Mouse (Mus musculus): ENCODE results near the gene Katnbl1. TPM values are rescaled to one million over a fixed set of nuclear protein-coding genes. Genes with fewer than 3 reads are reported as not detected.
A peak's percentile ranks its signal among the peaks of the same experiment; 100 is the strongest.
"Not testable (repeated sequence)": the region's sequence is repeated elsewhere in the genome, so short reads cannot be mapped to it uniquely, and the experiment has no call there.

Gene Katnbl1
- polyA plus RNA-seq, 1 experiment: 0.57 TPM

DNA sequence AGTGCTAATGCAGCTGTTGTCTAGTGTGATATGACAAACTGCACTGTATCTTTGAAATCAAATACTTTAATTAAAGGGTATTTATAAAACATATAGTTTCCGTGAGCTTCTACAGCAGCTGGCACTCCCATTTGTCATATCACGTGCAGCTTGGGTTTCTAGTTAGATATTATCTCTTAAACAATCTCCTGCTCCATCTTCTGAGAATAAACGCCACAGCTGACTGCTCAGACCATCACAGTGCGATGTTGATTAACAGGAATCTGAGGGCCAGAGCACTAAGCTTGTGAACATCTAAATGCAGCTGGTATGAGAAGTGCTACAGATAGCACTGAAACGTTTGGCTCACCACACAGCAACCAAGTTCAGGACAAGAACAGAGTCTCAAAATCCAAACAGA, 51.4 kb downstream of the Katnbl1 start:
- no peaks in the 10 kb centered on the region for H3K4me1 ChIP-seq (ENCODE audit: control insufficient read depth, insufficient read depth, insufficient read length)
- WGBS: 51% methylated on average over 5 of the region's 5 CpGs
- H3K36me3 ChIP-seq (ENCODE audit: control insufficient read depth, insufficient read depth, low read length): no peaks in the 10 kb centered on the region
- H3K4me3 ChIP-seq (ENCODE audit: extremely low read depth, insufficient read depth, insufficient read length): no peak overlapping the region
- DNase-seq (ENCODE audit: low read depth in 1 of 2, low spot score in 2 of 2): no peak
- H3K27ac ChIP-seq (ENCODE audit: insufficient read depth, low read length): no peak overlapping the region
- TF ChIP-seq POLR2A (IDR thresholded peaks at IDR 0.05; ENCODE audit: low read depth, low read length) (no peak), CTCF (IDR thresholded peaks at IDR 0.05; ENCODE audit: extremely low read depth, insufficient read depth, insufficient read length, insufficient replicate concordance) (no peak)
- no peaks in the 10 kb centered on the region for H3K27me3 ChIP-seq (ENCODE audit: control insufficient read depth, insufficient read depth, low read length)

GRCm38 (mm10) chr2:112432523-112432922, 53.5 kb downstream of the Katnbl1 start:
- Histone ChIP-seq H3K4me1 (ENCODE audit: control insufficient read depth, insufficient read depth, insufficient read length) (peaks cover 2% of the 10 kb centered on the region; the same call in 1 of the 2 replicates), H3K4me3 (ENCODE audit: extremely low read depth, insufficient read depth, insufficient read length) (no peak overlapping the region), H3K36me3 (ENCODE audit: control insufficient read depth, insufficient read depth, low read length) (no peaks in the 10 kb centered on the region), H3K27ac (ENCODE audit: insufficient read depth, low read length) (no peak overlapping the region), H3K27me3 (ENCODE audit: control insufficient read depth, insufficient read depth, low read length) (no peaks in the 10 kb centered on the region)
- DNase-seq (ENCODE audit: low read depth in 1 of 2, low spot score in 2 of 2): no peak
- 86% methylated on average over 2 of the region's 2 CpGs for WGBS
- no peak for TF ChIP-seq CTCF (IDR thresholded peaks at IDR 0.05; ENCODE audit: extremely low read depth, insufficient read depth, insufficient read length, insufficient replicate concordance)
- no peak for TF ChIP-seq POLR2A (IDR thresholded peaks at IDR 0.05; ENCODE audit: low read depth, low read length)

DNA sequence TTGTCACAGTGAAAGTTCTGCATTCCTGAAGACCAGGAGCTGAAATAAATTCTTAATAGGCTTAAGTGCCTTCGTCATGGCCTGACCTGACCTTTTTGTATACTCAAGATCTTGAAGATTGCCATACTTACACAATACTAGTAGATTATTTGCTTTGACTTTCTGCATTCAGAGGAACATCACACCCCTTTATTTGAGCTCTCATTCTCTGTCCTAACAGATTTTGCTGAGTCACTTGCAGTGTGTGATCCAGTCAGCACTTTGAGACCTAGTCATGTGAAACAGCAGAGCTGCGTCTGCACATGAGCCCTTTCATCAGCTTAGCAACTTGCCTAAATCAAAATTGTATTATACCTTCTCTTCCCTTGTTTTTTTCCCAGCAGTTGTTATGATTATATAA, 54.3 kb downstream of the Katnbl1 start:
- TF ChIP-seq CTCF (IDR thresholded peaks at IDR 0.05; ENCODE audit: extremely low read depth, insufficient read depth, insufficient read length, insufficient replicate concordance) (no peak), POLR2A (IDR thresholded peaks at IDR 0.05; ENCODE audit: low read depth, low read length) (no peak)
- H3K27me3 ChIP-seq (ENCODE audit: control insufficient read depth, insufficient read depth, low read length): no peaks in the 10 kb centered on the region
- no peaks in the 10 kb centered on the region for H3K36me3 ChIP-seq (ENCODE audit: control insufficient read depth, insufficient read depth, low read length)
- 69% methylated on average over 2 of the region's 2 CpGs for WGBS
- no peak for DNase-seq (ENCODE audit: low read depth in 1 of 2, low spot score in 2 of 2)
- no peak overlapping the region for H3K27ac ChIP-seq (ENCODE audit: insufficient read depth, low read length)
- H3K4me1 ChIP-seq (ENCODE audit: control insufficient read depth, insufficient read depth, insufficient read length): peaks cover 2% of the 10 kb centered on the region; the same call in 1 of the 2 replicates
- H3K4me3 ChIP-seq (ENCODE audit: extremely low read depth, insufficient read depth, insufficient read length): no peak overlapping the region

DNA sequence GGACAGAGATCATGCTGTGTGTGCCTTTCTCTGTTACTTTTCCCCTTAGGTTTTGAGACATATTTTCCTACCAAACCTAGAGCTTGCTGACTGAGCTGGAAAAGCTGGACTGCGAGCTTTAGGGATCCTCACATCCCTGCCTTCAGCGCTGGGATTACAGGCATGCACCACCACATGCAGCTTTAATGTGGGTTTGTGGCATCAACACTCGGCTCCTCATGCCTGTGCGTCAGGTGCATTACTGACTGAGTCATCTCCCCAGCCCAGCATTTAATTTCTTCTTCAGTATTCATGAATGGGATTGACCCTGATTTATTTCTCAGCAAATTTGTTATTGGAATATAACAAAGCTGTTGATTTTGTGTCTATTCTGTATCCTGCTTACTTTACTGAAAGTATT, 57.3 kb downstream of the Katnbl1 start:
- Histone ChIP-seq H3K4me1 (ENCODE audit: control insufficient read depth, insufficient read depth, insufficient read length) (peaks cover 2% of the 10 kb centered on the region; the same call in 1 of the 2 replicates), H3K27me3 (ENCODE audit: control insufficient read depth, insufficient read depth, low read length) (no peaks in the 10 kb centered on the region), H3K27ac (ENCODE audit: insufficient read depth, low read length) (no peak overlapping the region), H3K36me3 (ENCODE audit: control insufficient read depth, insufficient read depth, low read length) (no peaks in the 10 kb centered on the region), H3K4me3 (ENCODE audit: extremely low read depth, insufficient read depth, insufficient read length) (no peak overlapping the region)
- 77% methylated on average over 4 of the region's 4 CpGs for WGBS
- TF ChIP-seq POLR2A (IDR thresholded peaks at IDR 0.05; ENCODE audit: low read depth, low read length) (no peak), CTCF (IDR thresholded peaks at IDR 0.05; ENCODE audit: extremely low read depth, insufficient read depth, insufficient read length, insufficient replicate concordance) (no peak)
- DNase-seq (ENCODE audit: low read depth in 1 of 2, low spot score in 2 of 2): no peak

DNA sequence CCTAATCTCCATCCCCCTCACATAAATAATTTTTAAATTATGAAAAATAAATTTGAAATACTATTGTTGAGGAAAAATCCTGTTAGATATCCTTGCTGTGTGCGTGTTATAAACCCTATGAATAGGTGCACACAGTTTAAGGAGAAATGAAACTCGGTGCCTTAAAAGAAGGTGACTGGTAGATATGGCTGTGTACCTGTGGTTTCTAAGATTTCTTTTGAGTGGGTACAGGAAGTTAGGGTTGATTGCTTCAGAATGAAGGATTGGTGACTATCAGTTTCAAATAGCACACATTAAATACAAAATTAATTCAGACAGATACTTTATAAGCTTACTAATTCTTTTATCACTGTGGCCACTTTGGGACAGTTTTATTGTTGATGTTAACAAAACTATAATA, 58.6 kb downstream of the Katnbl1 start:
- no peaks in the 10 kb centered on the region for H3K36me3 ChIP-seq (ENCODE audit: control insufficient read depth, insufficient read depth, low read length)
- DNase-seq (ENCODE audit: low read depth in 1 of 2, low spot score in 2 of 2): no peak
- peaks cover 2% of the 10 kb centered on the region; the same call in 1 of the 2 replicates for H3K4me1 ChIP-seq (ENCODE audit: control insufficient read depth, insufficient read depth, insufficient read length)
- TF ChIP-seq POLR2A (IDR thresholded peaks at IDR 0.05; ENCODE audit: low read depth, low read length) (no peak), CTCF (IDR thresholded peaks at IDR 0.05; ENCODE audit: extremely low read depth, insufficient read depth, insufficient read length, insufficient replicate concordance) (no peak)
- peak overlapping the region; percentile 42; the same call in 1 of the 2 replicates for H3K27ac ChIP-seq (ENCODE audit: insufficient read depth, low read length)
- 34% methylated on average over 2 of the region's 2 CpGs for WGBS
- H3K27me3 ChIP-seq (ENCODE audit: control insufficient read depth, insufficient read depth, low read length): no peaks in the 10 kb centered on the region
- H3K4me3 ChIP-seq (ENCODE audit: extremely low read depth, insufficient read depth, insufficient read length): no peak overlapping the region

GRCm38 (mm10) chr2:112443491-112443890, 64.5 kb downstream of the Katnbl1 start:
- Histone ChIP-seq H3K36me3 (ENCODE audit: control insufficient read depth, insufficient read depth, low read length) (no peaks in the 10 kb centered on the region), H3K27me3 (ENCODE audit: control insufficient read depth, insufficient read depth, low read length) (no peaks in the 10 kb centered on the region; the same call in 1 of the 2 replicates), H3K27ac (ENCODE audit: insufficient read depth, low read length) (no peak overlapping the region), H3K4me3 (ENCODE audit: extremely low read depth, insufficient read depth, insufficient read length) (no peak overlapping the region), H3K4me1 (ENCODE audit: control insufficient read depth, insufficient read depth, insufficient read length) (peaks cover 3% of the 10 kb centered on the region; the same call in 1 of the 2 replicates)
- WGBS: 79% methylated on average over 2 of the region's 2 CpGs
- no peak for TF ChIP-seq POLR2A (IDR thresholded peaks at IDR 0.05; ENCODE audit: low read depth, low read length)
- TF ChIP-seq CTCF (IDR thresholded peaks at IDR 0.05; ENCODE audit: extremely low read depth, insufficient read depth, insufficient read length, insufficient replicate concordance): no peak
- DNase-seq (ENCODE audit: low read depth in 1 of 2, low spot score in 2 of 2): no peak

DNA sequence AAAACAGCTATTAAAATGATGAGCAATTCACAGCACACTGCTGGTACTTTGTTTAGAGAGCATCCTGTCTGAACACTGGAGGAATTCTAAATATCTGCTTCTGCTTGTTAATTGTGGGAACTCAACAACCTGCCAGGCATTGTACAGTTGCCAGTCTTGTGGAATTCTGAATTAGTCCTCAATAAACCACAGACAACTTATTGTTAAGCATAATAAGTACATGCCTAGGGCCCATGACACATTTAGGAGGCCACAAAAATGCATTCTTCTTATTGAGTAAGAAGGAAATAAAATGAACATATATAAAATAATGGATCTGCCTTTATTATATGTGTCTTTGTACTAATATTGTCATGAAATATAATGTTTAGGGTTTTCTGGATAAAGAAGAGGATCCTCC, 66.5 kb downstream of the Katnbl1 start:
- H3K27ac ChIP-seq (ENCODE audit: insufficient read depth, low read length): no peak overlapping the region
- no peak overlapping the region for H3K4me3 ChIP-seq (ENCODE audit: extremely low read depth, insufficient read depth, insufficient read length)
- DNase-seq (ENCODE audit: low read depth in 1 of 2, low spot score in 2 of 2): no peak

GRCm38 (mm10) chr2:112448046-112448445, 69.0 kb downstream of the Katnbl1 start:
- peak overlapping the region; percentile 54; the same call in 1 of the 2 replicates for H3K27ac ChIP-seq (ENCODE audit: insufficient read depth, low read length)
- H3K4me1 ChIP-seq (ENCODE audit: control insufficient read depth, insufficient read depth, insufficient read length); H3K36me3 ChIP-seq (ENCODE audit: control insufficient read depth, insufficient read depth, low read length); H3K27me3 ChIP-seq (ENCODE audit: control insufficient read depth, insufficient read depth, low read length); H3K4me3 ChIP-seq (ENCODE audit: extremely low read depth, insufficient read depth, insufficient read length): not testable (repeated sequence)
- DNase-seq (ENCODE audit: low read depth in 1 of 2, low spot score in 2 of 2): peak in 1 of 2 experiments; percentile 19
- 32% methylated on average over 4 of the region's 4 CpGs for WGBS

More for the DNA sequence above, 66.5 kb downstream of the Katnbl1 start:
- TF ChIP-seq POLR2A (IDR thresholded peaks at IDR 0.05; ENCODE audit: low read depth, low read length): no peak
- TF ChIP-seq CTCF (IDR thresholded peaks at IDR 0.05; ENCODE audit: extremely low read depth, insufficient read depth, insufficient read length, insufficient replicate concordance): no peak
- no peaks in the 10 kb centered on the region for H3K36me3 ChIP-seq (ENCODE audit: control insufficient read depth, insufficient read depth, low read length)
- H3K4me1 ChIP-seq (ENCODE audit: control insufficient read depth, insufficient read depth, insufficient read length): peaks cover 3% of the 10 kb centered on the region; the same call in 1 of the 2 replicates
- H3K27me3 ChIP-seq (ENCODE audit: control insufficient read depth, insufficient read depth, low read length): no peaks in the 10 kb centered on the region; the same call in 1 of the 2 replicates

All from spleen, adult 2 months (tissue).